Mouse (Mus musculus) stomach, postnatal 0 days (tissue): ENCODE results near the gene Ccdc142. TPM values are rescaled to one million over a fixed set of nuclear protein-coding genes. Genes with fewer than 3 reads are reported as not detected.
A peak's percentile ranks its signal among the peaks of the same experiment; 100 is the strongest.

Experiments
- ATAC-seq: fragments of 200-750 bp; cut with Nextera tagmentation; 2 replicates; pipeline ENCODE4 v1.8.0; 2017; ENCODE audit not compliant: low FRiP score, low TSS enrichment
- DNase-seq: peaks from one replicate; pipeline ENCODE4 v3.0.0-alpha.2; 2016; ENCODE audit warnings: low spot score
- H3K27ac ChIP-seq: fragments of 300-500 bp; sonication (generic); replicated peaks from 2 replicates; pipeline ENCODE4 v1.5.1; 2014; ENCODE audit warnings: mild to moderate bottlenecking, control low read depth
- H3K27me3 ChIP-seq: fragments of 300-500 bp; sonication (generic); 2 replicates; pipeline ENCODE4 v1.6.1; 2014; ENCODE audit warnings: low read length; ENCODE audit not compliant: control insufficient read depth, insufficient read depth
- H3K36me3 ChIP-seq: fragments of 300-500 bp; sonication (generic); 2 replicates; pipeline ENCODE4 v1.6.1; 2014; ENCODE audit warnings: low read length, mixed read lengths; ENCODE audit not compliant: control insufficient read depth, insufficient read depth
- H3K4me1 ChIP-seq: fragments of 300-500 bp; sonication (generic); replicated peaks from 2 replicates; pipeline ENCODE4 v1.6.1; 2014; ENCODE audit warnings: antibody characterized with exemption; ENCODE audit not compliant: control insufficient read depth, insufficient read depth
- H3K4me2 ChIP-seq: fragments of 300-500 bp; sonication (generic); replicated peaks from 2 replicates; pipeline ENCODE4 v1.6.1; 2014; ENCODE audit warnings: low read depth, mild to moderate bottlenecking, control low read depth, moderate library complexity
- H3K4me3 ChIP-seq: fragments of 300-500 bp; sonication (generic); 2 replicates; pipeline ENCODE4 v1.5.1; 2014; ENCODE audit warnings: low read depth, low read length, control low read depth
- H3K9ac ChIP-seq: fragments of 300-500 bp; sonication (generic); 2 replicates; pipeline ENCODE4 v1.6.1; 2014; ENCODE audit warnings: mild to moderate bottlenecking, low read length, control low read depth, mixed read lengths
- H3K9me3 ChIP-seq: fragments of 300-500 bp; sonication (generic); 2 replicates; pipeline ENCODE4 v1.6.1; 2016; ENCODE audit warnings: low read length; ENCODE audit not compliant: control insufficient read depth
- CTCF ChIP-seq: IDR thresholded peaks from 2 replicates; pipeline ENCODE4 v1.5.1; 2016; ENCODE audit warnings: antibody characterized with exemption, low read depth, mild to moderate bottlenecking, moderate library complexity
- EP300 ChIP-seq: optimal IDR thresholded peaks from 2 replicates; pipeline ENCODE3; 2016; ENCODE audit warnings: antibody characterized with exemption
- WGBS: fragments of 180-500 bp; shearing (Covaris S2); extraction: QIAGEN DNeasy Blood & Tissue Kit; methylation state at CpG from one replicate; pipeline ENCODE4 v1.1.7; 2014; 5-methylcytosine and 5-hydroxymethylcytosine counted together
- polyA plus RNA-seq: library from polyadenylated mRNA; unstranded; fragments of >200 nt; fragmentation: Nextera tagmentation; extraction: Ambion mirVana; gene quantifications from 2 replicates; pipeline ENCODE4 v1.2.1, GENCODE M21; 2015

Ccdc142 gene
- polyA plus RNA-seq, 1 experiment from 2014 or later: 1.1 TPM

DNA sequence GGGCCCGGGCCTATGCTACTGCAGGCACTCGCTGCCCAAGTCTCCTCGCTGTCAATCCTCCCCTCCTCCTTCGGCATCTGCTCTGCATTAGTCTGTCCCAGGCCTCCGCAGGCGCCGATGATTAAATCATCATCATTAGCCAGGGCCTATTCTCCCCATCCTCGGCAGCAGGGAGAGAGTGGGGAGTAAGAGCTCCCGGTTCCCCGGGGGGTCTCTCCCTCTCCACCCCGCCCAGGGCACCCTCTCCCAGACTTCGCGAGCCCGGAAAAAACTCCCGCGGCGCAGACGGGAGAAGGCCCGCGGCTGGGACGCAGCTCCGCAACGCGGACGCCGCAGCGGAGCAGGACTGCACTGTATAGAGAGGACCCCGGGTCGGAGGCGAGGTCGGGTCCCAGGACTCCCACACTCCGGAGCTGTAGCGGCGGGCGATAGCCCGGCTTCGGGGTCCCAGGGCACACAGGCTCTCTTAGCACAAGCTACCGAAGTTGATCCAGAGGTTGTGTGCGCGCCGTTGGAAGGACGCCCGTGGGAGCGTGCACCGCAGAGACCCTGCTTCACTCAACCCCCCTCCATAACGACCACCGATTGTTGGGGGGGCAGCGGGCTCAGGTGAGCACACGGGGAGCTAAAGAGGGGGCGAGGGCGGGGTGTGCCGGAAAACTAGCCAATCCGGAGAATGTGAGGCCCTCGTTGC lies 23.6 kb upstream of the Ccdc142 start, which contains the start of gene Pcgf1:
Gene Pcgf1 (plus strand): TSS at position 240 of the 694 bp plus-strand sequence.
- peak; percentile 58 for DNase-seq
- Histone ChIP-seq H3K4me1 (no peaks in the 10 kb centered on the region), H3K36me3 (0 out of 2 replicates have a peak, but pooled peaks cover 3% of the 10 kb centered on the region), H3K27ac (peak within 1 kb of the TSS; percentile 83; the same call in 1 of the 2 replicates), H3K4me2 (peak within 1 kb of the TSS; percentile 98), H3K9ac (peak within 1 kb of the TSS; percentile 79), H3K27me3 (peaks cover 6% of the 10 kb centered on the region; the same call in 1 of the 2 replicates), H3K4me3 (peak within 1 kb of the TSS; percentile 77), H3K9me3 (no peaks in the 10 kb centered on the region)
- peak; percentile 51 for ATAC-seq
- under 1% methylated on average over 54 of the region's 54 CpGs for WGBS
- TF ChIP-seq EP300: no peak
- TF ChIP-seq CTCF: no peak

DNA sequence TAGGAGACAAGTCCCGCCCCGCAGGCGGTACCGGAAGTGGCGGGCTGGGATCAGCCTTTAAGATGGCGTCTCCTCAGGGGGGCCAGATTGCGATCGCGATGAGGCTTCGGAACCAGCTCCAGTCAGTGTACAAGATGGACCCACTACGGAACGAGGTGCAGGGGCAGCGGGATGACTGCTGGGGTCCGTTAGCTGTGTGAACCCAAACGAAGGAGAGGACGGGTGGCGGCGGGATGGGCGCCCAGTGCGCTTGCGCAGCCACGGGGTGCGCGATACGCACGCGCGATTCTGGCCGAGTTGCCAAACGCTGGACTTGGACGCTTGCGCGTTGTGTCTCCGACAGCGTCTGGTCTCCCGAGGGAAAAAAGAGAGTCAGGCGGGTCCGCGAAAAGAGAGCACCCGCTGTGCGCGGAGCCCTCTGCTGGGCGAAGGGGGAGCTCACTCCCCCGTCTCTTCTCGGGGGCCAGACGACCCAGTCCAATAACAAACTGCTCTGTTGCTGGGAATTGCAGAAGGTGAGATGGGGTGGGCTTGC lies 23.0 kb upstream of the Ccdc142 start:
- peaks cover 6% of the 10 kb centered on the region; the same call in 1 of the 2 replicates for H3K27me3 ChIP-seq
- H3K27ac ChIP-seq: peak overlapping the region; percentile 83; the same call in 1 of the 2 replicates
- peak; percentile 78 for TF ChIP-seq CTCF
- TF ChIP-seq EP300: no peak
- under 1% methylated on average over 46 of the region's 46 CpGs for WGBS
- DNase-seq (peak; percentile 98), ATAC-seq (peak; percentile 91)
- H3K9ac ChIP-seq: peak overlapping the region; percentile 79
- 0 out of 2 replicates have a peak, but pooled peaks cover 3% of the 10 kb centered on the region for H3K36me3 ChIP-seq
- no peaks in the 10 kb centered on the region for H3K4me1 ChIP-seq
- no peaks in the 10 kb centered on the region for H3K9me3 ChIP-seq
- H3K4me2 ChIP-seq: peak overlapping the region; percentile 98
- H3K4me3 ChIP-seq: peak overlapping the region; percentile 77

DNA sequence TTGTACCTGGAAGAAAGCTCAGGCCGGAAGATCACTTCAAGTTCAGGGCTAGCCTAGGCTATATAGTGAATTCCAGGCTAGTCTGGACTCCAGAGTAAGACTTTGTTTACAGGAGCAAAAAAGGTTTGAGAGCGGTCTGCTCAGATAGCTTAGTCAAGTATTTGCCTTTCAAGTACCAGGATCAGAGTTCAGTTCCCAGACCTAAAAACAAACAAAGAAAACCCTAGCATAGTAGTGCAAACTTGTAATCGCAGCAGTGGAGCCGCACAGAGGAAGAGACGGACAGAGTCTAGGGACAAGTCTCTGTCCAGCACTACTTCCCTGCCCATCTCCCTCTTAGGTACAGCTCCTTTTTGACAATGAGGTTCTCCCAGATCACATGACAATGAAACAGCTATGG lies 21.2 kb upstream of the Ccdc142 start:
- TF ChIP-seq EP300 (no peak), CTCF (no peak)
- peaks cover 6% of the 10 kb centered on the region; the same call in 1 of the 2 replicates for H3K27me3 ChIP-seq
- H3K4me3 ChIP-seq: no peak overlapping the region
- DNase-seq: no peak
- no peak overlapping the region for H3K27ac ChIP-seq
- WGBS: 71% methylated on average over 5 of the region's 5 CpGs
- no peak for ATAC-seq
- H3K9me3 ChIP-seq: no peaks in the 10 kb centered on the region
- no peaks in the 10 kb centered on the region for H3K4me1 ChIP-seq
- H3K4me2 ChIP-seq: no peak overlapping the region
- H3K9ac ChIP-seq: no peak overlapping the region
- H3K36me3 ChIP-seq: 0 out of 2 replicates have a peak, but pooled peaks cover 3% of the 10 kb centered on the region

DNA sequence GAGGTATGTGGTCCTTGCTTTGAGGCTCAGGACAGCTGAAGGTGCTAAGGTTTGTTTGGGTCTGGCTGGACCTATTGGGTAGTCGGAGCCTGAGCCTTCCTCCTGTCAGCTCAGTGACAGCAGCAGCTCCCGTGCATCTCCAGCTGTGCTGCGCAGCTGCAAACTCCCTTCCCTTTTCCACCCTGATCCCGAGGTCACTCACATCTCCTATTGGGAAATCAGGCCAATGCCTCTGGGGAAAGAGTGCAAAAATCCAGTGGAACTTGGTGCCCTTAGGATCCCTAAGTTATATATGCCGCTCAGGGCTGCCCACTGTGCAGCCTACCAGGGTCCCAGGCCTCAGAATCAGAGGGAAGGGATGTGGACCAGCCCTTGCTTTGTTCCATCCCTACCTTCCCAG lies 17.9 kb upstream of the Ccdc142 start:
- Histone ChIP-seq H3K4me1 (no peaks in the 10 kb centered on the region), H3K27me3 (peaks cover 24% of the 10 kb centered on the region; the same call in 1 of the 2 replicates), H3K27ac (no peak overlapping the region), H3K4me2 (no peak overlapping the region), H3K9ac (no peak overlapping the region), H3K4me3 (no peak overlapping the region), H3K9me3 (no peaks in the 10 kb centered on the region), H3K36me3 (0 out of 2 replicates have a peak, but pooled peaks cover 3% of the 10 kb centered on the region)
- ATAC-seq (no peak), DNase-seq (no peak)
- TF ChIP-seq EP300 (no peak), CTCF (no peak)
- 28% methylated on average over 5 of the region's 5 CpGs for WGBS

DNA sequence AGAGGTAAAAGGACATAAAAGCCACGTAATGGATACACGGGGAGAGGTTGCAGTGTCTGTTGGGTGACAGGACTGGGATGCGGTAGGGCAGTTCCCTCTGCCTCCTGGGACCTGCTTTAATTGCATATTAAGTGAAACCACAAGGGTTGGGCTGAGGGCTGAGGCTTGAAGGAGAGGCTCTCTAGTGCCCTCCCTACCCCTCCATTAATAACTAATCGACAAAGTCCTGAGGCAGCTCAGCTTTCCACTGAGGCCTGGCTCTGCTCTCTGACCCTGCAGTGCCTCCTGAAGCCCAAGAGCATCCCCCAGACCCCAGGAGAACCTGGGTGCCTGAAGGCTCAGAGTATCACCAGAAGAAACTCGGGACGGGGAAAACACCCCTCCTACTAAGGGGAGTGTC lies 16.9 kb upstream of the Ccdc142 start:
- TF ChIP-seq EP300 (no peak), CTCF (no peak)
- Histone ChIP-seq H3K9ac (no peak overlapping the region), H3K4me1 (no peaks in the 10 kb centered on the region), H3K4me3 (no peak overlapping the region), H3K36me3 (0 out of 2 replicates have a peak, but pooled peaks cover 3% of the 10 kb centered on the region), H3K4me2 (no peak overlapping the region), H3K27me3 (peaks cover 26% of the 10 kb centered on the region; the same call in 1 of the 2 replicates), H3K9me3 (no peaks in the 10 kb centered on the region), H3K27ac (no peak overlapping the region)
- no peak for DNase-seq
- no peak for ATAC-seq
- 14% methylated on average over 6 of the region's 6 CpGs for WGBS
